Mouse (Mus musculus) NIH3T3 (cell line): ENCODE data around the gene Hmces.

ENCODE experiments used
- DNase-seq: peaks from one replicate; pipeline ENCODE4 v3.0.0-alpha.2; 2012; ENCODE audit warnings: low read depth

Gene Hmces

GRCm38 (mm10) chr6:87913661-87914325, at the start of gene Hmces:
Hmces (plus strand) TSS chr6:87913935.
- DNase-seq, result peak; percentile 85

GRCm38 (mm10) chr6:87866211-87866610, 47.5 kb upstream of the Hmces start:
- no peak for DNase-seq

GRCm38 (mm10) chr6:87867256-87867655, 46.5 kb upstream of the Hmces start:
- DNase-seq, result peak; percentile 77

GRCm38 (mm10) chr6:87868871-87869506, 44.7 kb upstream of the Hmces start:
- peak; percentile 99 for DNase-seq

- no peak for DNase-seq
Measured at GRCm38 (mm10) chr6:87870440-87870839, 43.3 kb upstream of the Hmces start.

GRCm38 (mm10) chr6:87871240-87871639, 42.5 kb upstream of the Hmces start:
- DNase-seq, result no peak

GRCm38 (mm10) chr6:87873104-87873503, 40.6 kb upstream of the Hmces start:
- DNase-seq, result peak; percentile 48

GRCm38 (mm10) chr6:87873963-87874362, 39.8 kb upstream of the Hmces start:
- DNase-seq, result no peak

GRCm38 (mm10) chr6:87875083-87875482, 38.7 kb upstream of the Hmces start:
- peak; percentile 98 for DNase-seq

- DNase-seq, result no peak
Measured at GRCm38 (mm10) chr6:87875562-87875961, 38.2 kb upstream of the Hmces start.

GRCm38 (mm10) chr6:87876068-87876643, 37.6 kb upstream of the Hmces start:
- no peak for DNase-seq

- peak; percentile 43 for DNase-seq
Measured at GRCm38 (mm10) chr6:87879010-87879409, 34.7 kb upstream of the Hmces start.

- DNase-seq, result no peak
Measured at GRCm38 (mm10) chr6:87879628-87880027, 34.1 kb upstream of the Hmces start.

GRCm38 (mm10) chr6:87882221-87882620, 31.5 kb upstream of the Hmces start:
- no peak for DNase-seq

- peak; percentile 61 for DNase-seq
Measured at GRCm38 (mm10) chr6:87882816-87883215, 30.9 kb upstream of the Hmces start.

GRCm38 (mm10) chr6:87886721-87887120, 27.0 kb upstream of the Hmces start:
- DNase-seq, result no peak

- DNase-seq, result peak; percentile 100
Measured at GRCm38 (mm10) chr6:87887594-87888233, 26.0 kb upstream of the Hmces start, which contains the start of gene Copg1. Copg1 (plus strand) TSS chr6:87887814.

- no peak for DNase-seq
Measured at GRCm38 (mm10) chr6:87893931-87894330, 19.8 kb upstream of the Hmces start.

- DNase-seq, result no peak
Measured at GRCm38 (mm10) chr6:87898028-87898427, 15.7 kb upstream of the Hmces start.

GRCm38 (mm10) chr6:87906632-87907031, 7.1 kb upstream of the Hmces start:
- DNase-seq, result peak; percentile 55

- DNase-seq, result no peak
Measured at GRCm38 (mm10) chr6:87909181-87909580, 4.6 kb upstream of the Hmces start.

GRCm38 (mm10) chr6:87911559-87911958, 2.2 kb upstream of the Hmces start:
- DNase-seq, result no peak
